Mouse (Mus musculus) hematopoietic stem cell, adult 5-6 weeks (primary cell): ENCODE measurements around the gene Babam2. TPM values are rescaled to one million over a fixed set of nuclear protein-coding genes. Genes with fewer than 3 reads are reported as not detected.

Experiments used
- ATAC-seq, 2 experiments: fragments of 125-278 bp in 1 of 2; replicated peaks in 1 of 2; 2 replicates each; pipeline ENCODE4 v1.8.0; 2016 to 2017; ENCODE audit warnings: inconsistent platforms in 2 of 2, mild to moderate bottlenecking in 2 of 2, moderate number of reproducible peaks in 2 of 2, low read depth in 1 of 2, moderate TSS enrichment in 1 of 2; ENCODE audit not compliant: low FRiP score in 2 of 2, poor library complexity in 2 of 2, severe bottlenecking in 2 of 2, insufficient read depth in 1 of 2, low TSS enrichment in 1 of 2
- total RNA-seq: library from RNA; stranded (forward); fragments of 172-1452, 232-1000 nt; gene quantifications from 2 replicates; pipeline ENCODE4 v1.2.3, GENCODE M21; 2017

The Babam2 gene
- total RNA-seq, 1 experiment from 2014 or later = 36.1 TPM

DNA sequence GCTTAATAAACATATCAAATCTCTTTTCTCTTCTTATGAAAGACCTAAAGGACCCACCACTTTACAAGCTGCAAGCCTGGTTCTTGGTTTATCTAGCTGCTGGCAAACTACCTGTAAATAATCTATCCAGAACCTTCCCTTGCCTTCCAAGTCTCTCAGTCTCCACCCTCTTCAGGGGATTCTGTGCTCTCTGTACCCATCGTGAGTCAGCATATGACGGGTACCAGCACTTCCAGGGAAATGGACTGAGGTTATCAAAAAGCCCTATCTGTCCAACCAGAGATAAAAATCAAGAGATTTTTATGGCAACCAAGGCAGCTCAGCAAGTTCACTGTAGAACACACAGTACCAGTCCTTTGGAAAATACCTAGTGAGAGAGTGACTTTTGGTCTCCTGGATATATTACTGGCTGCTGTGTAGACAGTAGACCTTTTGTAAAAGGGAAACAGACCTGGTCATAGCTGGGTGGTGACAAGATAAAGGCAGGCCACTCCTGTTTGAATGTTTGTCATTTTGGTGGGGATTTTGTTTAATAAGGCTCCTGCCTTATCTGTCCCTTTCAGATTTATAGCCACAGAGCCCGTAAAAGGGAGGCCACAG lies 332.4 kb downstream of the Babam2 start:
- ATAC-seq = no peak

GRCm38 (mm10) chr5:32033185-32033584 lies 335.7 kb downstream of the Babam2 start:
- ATAC-seq = no peak

DNA sequence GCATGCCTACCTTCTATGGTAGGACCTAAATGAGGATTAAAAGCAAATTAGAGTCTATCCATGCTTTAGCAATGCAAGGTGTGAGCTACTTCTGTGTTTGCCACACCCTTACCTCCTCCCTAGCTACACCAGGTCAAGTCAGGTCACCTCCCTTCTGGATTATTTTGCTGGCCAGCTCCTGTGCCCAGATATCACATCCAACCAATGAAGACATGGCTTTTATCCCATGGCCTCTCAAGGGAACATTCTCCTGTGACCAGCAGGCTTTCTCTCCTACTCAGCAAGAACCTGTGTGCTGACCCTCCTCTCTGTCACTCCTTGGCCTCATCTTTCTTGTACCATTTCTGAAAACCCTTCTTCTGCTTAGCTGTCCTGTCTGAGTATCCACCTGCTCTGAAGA lies 336.1 kb downstream of the Babam2 start:
- no peak for ATAC-seq

- no peak for ATAC-seq
These were observed 337.1 kb downstream of the Babam2 start for GRCm38 (mm10) chr5:32034475-32035054.

DNA sequence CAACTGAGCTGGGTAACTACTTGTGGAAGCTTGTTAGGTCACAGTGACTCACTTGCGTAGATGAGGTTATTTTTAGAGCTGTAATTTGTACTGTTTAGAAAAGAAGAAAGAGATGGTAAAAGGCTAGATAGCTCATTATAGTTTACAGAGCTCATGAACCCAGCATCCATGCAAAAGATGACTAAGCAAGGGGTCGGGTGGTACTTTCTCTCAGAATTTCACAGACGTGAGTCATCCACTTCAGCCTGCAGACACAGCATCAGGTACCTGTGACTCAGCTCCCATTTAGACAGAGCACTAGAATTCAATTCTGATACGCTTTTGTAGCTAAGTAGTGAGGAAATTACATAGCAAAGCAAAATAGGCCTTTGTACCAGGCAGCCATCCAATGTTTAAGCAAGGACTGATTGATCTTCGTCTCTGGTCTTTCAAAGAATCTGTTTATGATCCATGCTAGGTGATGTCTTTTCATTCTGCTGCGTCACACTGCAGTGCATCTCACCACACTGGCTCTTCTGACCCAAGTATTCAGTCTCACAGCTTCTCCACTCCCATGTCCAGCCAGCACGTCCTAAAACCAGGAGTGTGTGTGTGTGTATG lies 338.3 kb downstream of the Babam2 start:
- no peak for ATAC-seq

GRCm38 (mm10) chr5:32036896-32037295 lies 339.4 kb downstream of the Babam2 start:
- no peak for ATAC-seq

DNA sequence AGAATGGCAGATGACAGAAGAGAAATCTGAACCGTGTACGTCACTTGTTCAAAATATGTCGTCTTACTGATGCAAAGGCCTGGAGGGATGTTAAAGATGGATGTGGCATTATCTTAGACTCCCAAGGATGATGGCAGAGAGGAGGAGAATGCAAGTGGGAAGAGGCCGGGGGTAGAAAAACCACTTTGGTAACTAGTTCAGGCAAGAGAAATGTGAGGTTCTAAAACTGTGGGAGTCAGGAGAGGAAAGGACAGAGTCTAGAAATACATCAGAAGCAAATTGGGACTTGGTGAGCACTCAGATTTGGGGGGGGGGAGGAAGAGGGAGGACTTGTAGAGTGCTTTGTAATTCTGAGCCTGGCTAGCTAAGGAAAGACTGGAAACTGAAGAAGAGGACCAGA lies 340.1 kb downstream of the Babam2 start:
- no peak for ATAC-seq

DNA sequence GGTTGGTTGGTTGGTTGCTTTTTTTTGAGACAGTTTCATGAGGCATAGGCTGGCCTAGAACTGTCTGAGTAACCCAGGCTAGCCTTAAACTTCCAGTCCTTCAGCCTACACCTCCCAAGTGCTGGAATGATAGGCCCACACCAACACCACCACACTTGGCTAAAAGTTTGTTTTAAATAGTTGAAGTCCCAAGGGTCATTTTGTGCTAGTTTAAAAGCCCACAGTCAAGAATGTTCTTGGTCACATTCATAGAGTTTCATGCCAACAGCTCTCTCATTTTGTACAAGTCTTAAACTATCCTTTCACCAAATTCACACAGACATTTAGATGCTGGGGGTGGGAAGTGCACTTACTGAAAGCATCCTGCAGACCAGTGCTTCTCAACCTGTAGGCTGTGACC lies 341.5 kb downstream of the Babam2 start:
- ATAC-seq = no peak

GRCm38 (mm10) chr5:32039511-32039910 lies 342.0 kb downstream of the Babam2 start:
- no peak for ATAC-seq

- ATAC-seq = no peak
These were observed 345.7 kb downstream of the Babam2 start for GRCm38 (mm10) chr5:32043153-32043552.

- no peak for ATAC-seq
These were observed 346.5 kb downstream of the Babam2 start for GRCm38 (mm10) chr5:32043996-32044395.

GRCm38 (mm10) chr5:32051899-32052298 lies 354.4 kb downstream of the Babam2 start:
- no peak for ATAC-seq

- ATAC-seq = no peak
These were observed 355.0 kb downstream of the Babam2 start for GRCm38 (mm10) chr5:32052467-32052866.

DNA sequence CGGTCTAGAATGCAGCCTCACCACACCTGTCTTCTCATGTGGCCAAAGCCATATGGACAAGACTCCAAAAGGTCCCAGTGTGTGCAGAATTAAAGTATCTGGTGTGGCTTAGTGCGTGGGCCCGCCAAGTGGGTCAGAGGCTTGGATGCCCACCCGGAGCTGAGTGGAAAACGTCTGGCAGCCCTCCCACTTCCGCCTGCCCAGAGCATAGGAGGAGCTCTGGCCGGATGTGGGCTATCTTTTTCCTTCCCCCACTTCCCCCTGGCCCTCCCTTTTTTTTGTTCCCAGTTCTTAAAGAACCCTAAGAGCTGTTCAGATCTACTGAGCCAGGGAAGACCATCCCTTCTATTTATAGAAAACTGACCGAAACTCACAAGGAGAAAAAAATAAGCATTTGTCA lies 356.0 kb downstream of the Babam2 start:
- ATAC-seq = no peak

DNA sequence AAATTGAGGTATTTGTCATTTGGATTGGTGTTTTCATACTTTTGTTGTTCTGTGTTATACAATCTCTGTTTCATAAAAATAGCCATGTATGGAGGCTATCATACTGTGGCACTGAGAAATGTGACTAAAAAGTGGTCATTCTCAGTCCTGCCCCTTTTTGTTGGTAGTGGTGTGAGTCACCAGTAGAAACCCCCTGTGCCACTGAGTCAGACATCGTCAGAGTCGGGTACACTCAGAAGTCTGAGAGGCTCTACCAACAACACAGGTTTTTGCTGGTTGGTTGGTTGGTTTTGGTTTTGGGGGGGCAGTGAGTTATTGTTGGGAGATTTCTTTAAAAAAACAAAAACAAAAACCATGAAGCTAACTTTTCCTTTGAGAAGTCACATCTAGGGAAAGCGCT lies 358.2 kb downstream of the Babam2 start:
- ATAC-seq = no peak

- no peak for ATAC-seq
These were observed 358.6 kb downstream of the Babam2 start for GRCm38 (mm10) chr5:32056126-32056525.

DNA sequence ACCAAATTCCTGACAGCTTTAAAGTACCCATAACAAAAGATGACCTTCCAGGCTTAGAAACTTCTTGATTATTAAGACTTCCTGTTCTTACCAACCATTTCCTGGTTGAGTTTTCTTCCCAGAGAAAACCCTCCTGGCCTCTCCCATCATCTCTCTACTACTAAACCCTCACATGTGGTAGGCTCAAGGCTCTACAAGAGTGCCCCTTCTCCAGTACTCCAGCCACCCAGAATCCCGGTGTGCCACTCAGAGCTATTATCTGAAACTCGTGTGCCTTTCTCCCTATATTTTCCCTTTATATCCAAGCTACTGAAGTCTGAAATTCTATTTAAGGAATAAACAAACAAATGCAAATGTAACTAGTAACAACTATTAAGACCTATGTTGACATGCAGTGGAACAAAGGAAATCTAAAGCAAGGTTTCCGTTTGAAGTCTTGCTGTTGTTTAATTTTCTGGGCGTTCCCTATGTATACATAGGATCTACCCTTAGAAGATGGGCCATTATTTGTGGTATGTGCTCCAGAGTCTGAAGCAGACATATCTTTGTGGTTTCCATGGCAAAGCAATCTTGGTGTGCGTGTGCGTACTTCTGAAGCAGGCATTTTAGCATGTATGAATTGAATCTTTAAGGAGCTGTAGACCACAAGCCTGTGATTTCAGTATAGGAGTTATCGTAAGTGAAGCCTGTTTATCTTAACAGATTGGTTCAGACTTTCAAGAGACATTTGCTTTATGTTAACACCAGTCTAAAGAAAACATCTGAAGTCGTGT lies 361.2 kb downstream of the Babam2 start:
- no peak for ATAC-seq

- no peak for ATAC-seq
These were observed 361.8 kb downstream of the Babam2 start for GRCm38 (mm10) chr5:32059254-32059796.
